Mouse (Mus musculus): ENCODE results near the gene Gas6. TPM values are rescaled to one million over a fixed set of nuclear protein-coding genes. Genes with fewer than 3 reads are reported as not detected.

Gene Gas6
- total RNA-seq (2014; fragmentation: Nextera tagmentation) (not detected in 2 replicates), total RNA-seq (2017) (not detected in 2 replicates), polyA plus RNA-seq (2012) (not detected in 2 replicates)

DNA sequence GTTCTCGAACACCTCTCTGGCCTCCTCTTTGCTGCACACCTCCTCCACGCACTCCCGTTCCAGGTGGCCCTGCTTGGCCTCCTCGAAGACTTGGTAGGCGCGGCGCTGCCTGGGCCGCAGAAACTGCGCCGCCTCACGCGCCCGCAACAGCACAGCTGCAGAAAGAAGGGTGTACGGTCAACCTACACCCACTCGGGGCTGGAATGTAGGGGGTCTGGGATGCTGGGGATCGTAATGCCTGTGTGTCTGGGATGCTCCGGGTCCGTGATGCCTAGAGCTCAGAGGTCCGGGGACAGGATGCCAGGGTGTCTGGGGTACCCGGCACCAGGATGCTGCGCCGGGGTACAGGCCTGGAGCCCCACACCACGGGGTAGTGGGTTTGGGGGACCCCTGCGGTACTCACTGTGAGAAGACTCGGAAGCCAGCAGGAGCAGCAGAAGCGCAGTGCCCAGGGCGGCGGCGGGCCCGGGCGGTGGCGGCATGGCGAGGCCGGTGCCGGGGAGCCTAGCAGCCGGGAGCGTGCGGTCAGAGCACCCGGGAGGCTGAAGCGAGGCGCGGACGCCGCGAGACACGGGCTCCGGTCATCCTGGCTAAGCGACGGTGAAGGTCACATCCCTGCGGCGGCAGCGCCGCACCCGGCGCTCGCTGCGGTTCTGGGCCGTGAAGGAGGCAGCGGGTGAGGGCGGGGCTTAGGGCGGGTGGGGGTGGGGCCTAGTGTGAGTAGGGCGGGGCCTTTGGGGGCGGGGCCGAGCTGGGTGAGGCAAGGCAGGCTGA lies at the start of gene Gas6:
TSS of gene Gas6 (minus strand) at position 633 of the 774 bp plus-strand sequence.
- peaks cover 7% of the 10 kb centered on the region for H3K9me3 ChIP-seq (replicated peaks)
- no peak within 1 kb of the TSS for H3K4me3 ChIP-seq (ENCODE audit: low read depth, low read length)
- H3K4me1 ChIP-seq (ENCODE audit: insufficient read depth, low read depth, low read length): no peaks in the 10 kb centered on the region
- TF ChIP-seq CTCF (IDR thresholded peaks at IDR 0.05; ENCODE audit: low read depth, low read length) (no peak), TAL1 (conservative IDR thresholded peaks at IDR 0.05; ENCODE audit: low read depth, low read length) (no peak), POLR2AphosphoS5 (IDR thresholded peaks at IDR 0.05; ENCODE audit: insufficient replicate concordance, low read depth, low read length) (no peak), GATA1 (IDR thresholded peaks at IDR 0.05; ENCODE audit: borderline replicate concordance, low read length) (no peak), GATA2 (IDR thresholded peaks at IDR 0.05; ENCODE audit: borderline replicate concordance, low read depth, low read length) (no peak)
- ATAC-seq (ENCODE audit: extremely low read depth, insufficient number of reproducible peaks, low FRiP score, poor library complexity, severe bottlenecking): no peak
- no peak for DNase-seq (ENCODE audit: low spot score)
- no peaks in the 10 kb centered on the region for H3K27me3 ChIP-seq (ENCODE audit: insufficient read depth, low read length)
- H3K36me3 ChIP-seq (replicated peaks): no peaks in the 10 kb centered on the region

DNA sequence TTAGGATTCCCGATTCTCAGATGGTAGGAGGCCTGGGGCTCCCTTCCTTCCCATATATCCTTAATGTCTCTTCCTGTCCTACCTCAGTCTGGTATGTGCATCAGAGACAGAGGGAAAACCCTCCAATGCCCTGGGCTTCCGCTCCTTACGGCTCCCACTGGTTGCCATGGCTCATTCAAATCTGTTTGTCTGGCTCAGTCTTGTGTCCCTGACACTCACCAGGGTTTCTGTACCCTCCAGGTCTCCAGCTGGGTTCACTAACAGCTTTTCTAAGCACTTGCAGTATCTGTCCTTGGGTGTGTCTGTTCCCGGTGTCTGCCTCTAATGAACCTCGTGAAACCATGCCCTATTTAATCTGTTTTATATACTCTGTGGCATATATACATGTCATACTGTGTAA lies 47.2 kb upstream of the Gas6 start:
- no peaks in the 10 kb centered on the region for H3K27me3 ChIP-seq (ENCODE audit: insufficient read depth, low read length)
- H3K36me3 ChIP-seq (replicated peaks): no peaks in the 10 kb centered on the region
- DNase-seq (ENCODE audit: low spot score) (no peak), ATAC-seq (ENCODE audit: extremely low read depth, insufficient number of reproducible peaks, low FRiP score, poor library complexity, severe bottlenecking) (no peak)
- no peaks in the 10 kb centered on the region for H3K9me3 ChIP-seq (replicated peaks)
- no peak for TF ChIP-seq GATA1 (IDR thresholded peaks at IDR 0.05; ENCODE audit: borderline replicate concordance, low read length)
- no peak for TF ChIP-seq CTCF (IDR thresholded peaks at IDR 0.05; ENCODE audit: low read depth, low read length)
- H3K4me3 ChIP-seq (ENCODE audit: low read depth, low read length): no peak overlapping the region
- H3K4me1 ChIP-seq (ENCODE audit: insufficient read depth, low read depth, low read length): no peaks in the 10 kb centered on the region

DNA sequence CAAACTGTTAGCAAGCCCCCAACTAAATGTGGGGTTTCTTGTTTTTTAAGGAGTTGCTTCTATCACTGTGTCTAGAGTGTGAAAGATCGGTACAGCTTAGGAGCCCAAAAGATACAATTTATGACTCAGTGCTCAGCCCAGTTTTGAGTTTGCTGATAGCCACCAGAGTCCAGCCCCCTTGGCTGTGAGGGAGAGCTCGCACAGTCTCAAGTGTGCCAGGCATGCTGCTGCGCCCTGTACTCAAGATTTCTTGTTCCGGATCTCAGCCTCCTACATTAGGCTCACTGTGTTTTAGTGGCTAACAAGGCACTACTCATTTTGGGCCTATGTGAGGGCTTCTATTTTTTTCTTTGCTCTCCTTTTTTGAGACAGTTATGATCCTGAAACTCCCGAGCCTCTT lies 45.8 kb upstream of the Gas6 start:
- no peaks in the 10 kb centered on the region for H3K36me3 ChIP-seq (replicated peaks)
- no peak for DNase-seq (ENCODE audit: low spot score)
- H3K27me3 ChIP-seq (ENCODE audit: insufficient read depth, low read length): no peaks in the 10 kb centered on the region
- ATAC-seq (ENCODE audit: extremely low read depth, insufficient number of reproducible peaks, low FRiP score, poor library complexity, severe bottlenecking): no peak
- no peaks in the 10 kb centered on the region for H3K9me3 ChIP-seq (replicated peaks)
- TF ChIP-seq POLR2AphosphoS5 (IDR thresholded peaks at IDR 0.05; ENCODE audit: insufficient replicate concordance, low read depth, low read length) (no peak), GATA2 (IDR thresholded peaks at IDR 0.05; ENCODE audit: borderline replicate concordance, low read depth, low read length) (no peak), GATA1 (IDR thresholded peaks at IDR 0.05; ENCODE audit: borderline replicate concordance, low read length) (no peak), TAL1 (conservative IDR thresholded peaks at IDR 0.05; ENCODE audit: low read depth, low read length) (no peak), CTCF (IDR thresholded peaks at IDR 0.05; ENCODE audit: low read depth, low read length) (no peak)
- no peaks in the 10 kb centered on the region for H3K4me1 ChIP-seq (ENCODE audit: insufficient read depth, low read depth, low read length)
- H3K4me3 ChIP-seq (ENCODE audit: low read depth, low read length): no peak overlapping the region

GRCm38 (mm10) chr8:13538821-13539220 lies 44.5 kb upstream of the Gas6 start:
- no peak for TF ChIP-seq TAL1 (conservative IDR thresholded peaks at IDR 0.05; ENCODE audit: low read depth, low read length)
- TF ChIP-seq GATA2 (IDR thresholded peaks at IDR 0.05; ENCODE audit: borderline replicate concordance, low read depth, low read length): no peak
- TF ChIP-seq GATA1 (IDR thresholded peaks at IDR 0.05; ENCODE audit: borderline replicate concordance, low read length): no peak
- no peak for TF ChIP-seq POLR2AphosphoS5 (IDR thresholded peaks at IDR 0.05; ENCODE audit: insufficient replicate concordance, low read depth, low read length)
- no peak for TF ChIP-seq CTCF (IDR thresholded peaks at IDR 0.05; ENCODE audit: low read depth, low read length)
- no peaks in the 10 kb centered on the region for H3K27me3 ChIP-seq (ENCODE audit: insufficient read depth, low read length)
- H3K9me3 ChIP-seq (replicated peaks): no peaks in the 10 kb centered on the region
- no peak overlapping the region for H3K4me3 ChIP-seq (ENCODE audit: low read depth, low read length)
- H3K4me1 ChIP-seq (ENCODE audit: insufficient read depth, low read depth, low read length): no peaks in the 10 kb centered on the region
- ATAC-seq (ENCODE audit: extremely low read depth, insufficient number of reproducible peaks, low FRiP score, poor library complexity, severe bottlenecking) (no peak), DNase-seq (ENCODE audit: low spot score) (no peak)
- no peaks in the 10 kb centered on the region for H3K36me3 ChIP-seq (replicated peaks)

DNA sequence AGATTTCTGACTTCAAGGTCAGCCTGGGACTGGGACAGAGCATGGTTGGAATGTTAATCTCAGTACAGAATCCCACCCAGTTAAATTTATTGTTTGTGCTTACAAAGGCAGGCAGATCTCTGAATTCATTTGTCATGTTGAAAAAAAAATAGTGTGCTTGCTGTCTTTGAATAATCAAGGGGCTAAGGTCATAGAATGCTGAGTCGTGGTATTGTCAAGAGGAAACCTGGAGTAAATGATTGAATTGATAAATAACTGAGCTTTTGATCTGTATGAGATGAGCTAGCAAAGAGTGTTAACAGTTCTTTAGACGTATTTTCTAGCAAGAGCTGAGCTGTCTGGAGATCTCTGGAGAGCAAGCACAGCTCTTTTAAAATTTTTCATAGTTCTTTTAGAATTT lies 42.8 kb upstream of the Gas6 start:
- no peak overlapping the region for H3K4me3 ChIP-seq (ENCODE audit: low read depth, low read length)
- H3K9me3 ChIP-seq (replicated peaks): no peaks in the 10 kb centered on the region
- ATAC-seq (ENCODE audit: extremely low read depth, insufficient number of reproducible peaks, low FRiP score, poor library complexity, severe bottlenecking): no peak
- no peaks in the 10 kb centered on the region for H3K4me1 ChIP-seq (ENCODE audit: insufficient read depth, low read depth, low read length)
- DNase-seq (ENCODE audit: low spot score): no peak
- TF ChIP-seq GATA2 (IDR thresholded peaks at IDR 0.05; ENCODE audit: borderline replicate concordance, low read depth, low read length): no peak
- no peak for TF ChIP-seq POLR2AphosphoS5 (IDR thresholded peaks at IDR 0.05; ENCODE audit: insufficient replicate concordance, low read depth, low read length)
- no peak for TF ChIP-seq TAL1 (conservative IDR thresholded peaks at IDR 0.05; ENCODE audit: low read depth, low read length)
- no peak for TF ChIP-seq GATA1 (IDR thresholded peaks at IDR 0.05; ENCODE audit: borderline replicate concordance, low read length)
- TF ChIP-seq CTCF (IDR thresholded peaks at IDR 0.05; ENCODE audit: low read depth, low read length): no peak
- H3K27me3 ChIP-seq (ENCODE audit: insufficient read depth, low read length): no peaks in the 10 kb centered on the region
- no peaks in the 10 kb centered on the region for H3K36me3 ChIP-seq (replicated peaks)

DNA sequence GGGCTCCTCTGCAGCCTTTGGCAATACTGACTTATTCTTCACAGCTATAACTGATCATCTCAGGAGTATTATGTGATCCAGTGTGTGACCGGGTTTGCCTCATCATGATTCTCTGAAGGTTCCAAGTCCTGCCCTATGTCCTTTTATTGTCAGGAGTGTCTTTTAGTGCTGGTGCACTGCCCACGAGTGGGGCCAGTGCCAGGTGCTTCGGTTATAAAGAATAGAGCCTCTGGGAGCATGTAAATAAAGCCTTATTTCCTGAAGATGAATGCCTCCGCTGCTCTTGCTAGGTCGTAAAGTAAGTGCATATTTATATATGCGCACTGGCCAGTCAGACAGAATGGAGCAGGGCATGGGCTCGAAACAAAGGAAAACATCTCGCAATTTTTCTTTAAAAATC lies 38.8 kb upstream of the Gas6 start:
- ATAC-seq (ENCODE audit: extremely low read depth, insufficient number of reproducible peaks, low FRiP score, poor library complexity, severe bottlenecking) (no peak), DNase-seq (ENCODE audit: low spot score) (no peak)
- no peaks in the 10 kb centered on the region for H3K4me1 ChIP-seq (ENCODE audit: insufficient read depth, low read depth, low read length)
- H3K27me3 ChIP-seq (ENCODE audit: insufficient read depth, low read length): no peaks in the 10 kb centered on the region
- H3K9me3 ChIP-seq (replicated peaks): no peaks in the 10 kb centered on the region
- H3K4me3 ChIP-seq (ENCODE audit: low read depth, low read length): no peak overlapping the region
- no peaks in the 10 kb centered on the region for H3K36me3 ChIP-seq (replicated peaks)
- TF ChIP-seq POLR2AphosphoS5 (IDR thresholded peaks at IDR 0.05; ENCODE audit: insufficient replicate concordance, low read depth, low read length) (no peak), TAL1 (conservative IDR thresholded peaks at IDR 0.05; ENCODE audit: low read depth, low read length) (no peak)

All from G1E (cell line).